Mouse (Mus musculus): ENCODE results near the gene Cfb.

DNA sequence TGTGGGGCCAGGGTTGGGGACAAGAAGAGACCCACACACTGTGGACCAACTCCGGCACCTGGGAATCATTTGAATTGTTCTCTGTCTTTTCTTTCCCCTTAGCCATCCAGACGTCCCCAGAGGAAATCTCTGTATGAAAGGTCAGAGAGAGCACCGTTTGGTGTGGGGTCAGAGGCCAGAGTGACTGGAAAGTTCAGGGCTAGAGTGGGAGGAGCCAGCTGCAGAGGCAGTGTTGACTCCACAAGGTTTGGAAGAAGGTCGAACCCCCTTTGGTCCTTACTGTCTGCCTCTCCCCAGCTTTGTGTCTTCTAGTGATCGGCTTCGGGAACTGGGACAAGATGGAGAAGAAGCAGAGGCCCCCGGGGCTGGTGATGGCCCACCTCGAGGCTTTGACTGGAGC is 8.8 kb downstream of the Cfb start:
- TF ChIP-seq CTCF (conservative IDR thresholded peaks at IDR 0.05 in 1 of 2, IDR thresholded peaks at IDR 0.05 in 1 of 2; ENCODE audit: low read depth in 2 of 2, low read length in 2 of 2) (no peak), NELFE (IDR thresholded peaks at IDR 0.05; ENCODE audit: low read depth, low read length) (no peak), ZMIZ1 (IDR thresholded peaks at IDR 0.05; ENCODE audit: low read depth, low read length) (no peak), SIN3A (IDR thresholded peaks at IDR 0.05; ENCODE audit: low read length) (no peak), ZC3H11A (IDR thresholded peaks at IDR 0.05; ENCODE audit: low read depth, low read length) (no peak), ZKSCAN1 (IDR thresholded peaks at IDR 0.05; ENCODE audit: borderline replicate concordance, low read depth, low read length) (no peak), POLR2A (IDR thresholded peaks at IDR 0.05; ENCODE audit: low read depth, low read length) (no peak), EP300 (IDR thresholded peaks at IDR 0.05; ENCODE audit: low read length) (no peak), KAT2A (IDR thresholded peaks at IDR 0.05; ENCODE audit: insufficient replicate concordance, low read length) (no peak), TCF12 (IDR thresholded peaks at IDR 0.05; ENCODE audit: low read depth, low read length) (no peak), UBTF (IDR thresholded peaks at IDR 0.05; ENCODE audit: low read depth, low read length) (no peak)
